Mouse (Mus musculus): Measurements from ENCODE around the gene Rnf43. TPM values are rescaled to one million over a fixed set of nuclear protein-coding genes. Genes with fewer than 3 reads are reported as not detected.

Rnf43 gene
- total and polyA plus RNA-seq, 2 experiments from 2014 or later = 0.56 to 5.0 TPM

- ATAC-seq (ENCODE audit: low FRiP score) (no peak), DNase-seq (ENCODE audit: low spot score) (no peak)
- Histone ChIP-seq H3K4me2 (ENCODE audit: low read depth, low read length, poor library complexity, severe bottlenecking) (no peak overlapping the region), H3K36me3 (ENCODE audit: insufficient read depth, low read length) (no peaks in the 10 kb centered on the region), H3K9ac (replicated peaks; ENCODE audit: low read length, poor library complexity, severe bottlenecking) (no peak overlapping the region), H3K4me1 (ENCODE audit: insufficient read depth, low read length) (no peaks in the 10 kb centered on the region), H3K27ac (ENCODE audit: low read depth, low read length) (no peak overlapping the region), H3K4me3 (ENCODE audit: low read depth, low read length) (no peak overlapping the region), H3K9me3 (ENCODE audit: low read length) (no peaks in the 10 kb centered on the region), H3K27me3 (ENCODE audit: insufficient read depth, low read length) (no peaks in the 10 kb centered on the region)
- TF ChIP-seq CTCF (IDR thresholded peaks at IDR 0.05) = no peak
- 83% methylated on average over 4 of the region's 4 CpGs for WGBS
Observed at GRCm38 (mm10) chr11:87678545-87678944, 16.0 kb downstream of the Rnf43 start.

- Histone ChIP-seq H3K27ac (ENCODE audit: low read depth, low read length) (no peak overlapping the region), H3K27me3 (ENCODE audit: insufficient read depth, low read length) (no peaks in the 10 kb centered on the region), H3K9me3 (ENCODE audit: low read length) (no peaks in the 10 kb centered on the region), H3K9ac (replicated peaks; ENCODE audit: low read length, poor library complexity, severe bottlenecking) (no peak overlapping the region), H3K4me3 (ENCODE audit: low read depth, low read length) (no peak overlapping the region), H3K4me1 (ENCODE audit: insufficient read depth, low read length) (no peaks in the 10 kb centered on the region), H3K4me2 (ENCODE audit: low read depth, low read length, poor library complexity, severe bottlenecking) (no peak overlapping the region), H3K36me3 (ENCODE audit: insufficient read depth, low read length) (no peaks in the 10 kb centered on the region)
- no peak for TF ChIP-seq CTCF (IDR thresholded peaks at IDR 0.05)
- 89% methylated on average over 7 of the region's 7 CpGs for WGBS
- no peak for ATAC-seq (ENCODE audit: low FRiP score)
- no peak for DNase-seq (ENCODE audit: low spot score)
Observed at GRCm38 (mm10) chr11:87678976-87679375, 16.5 kb downstream of the Rnf43 start.

GRCm38 (mm10) chr11:87680786-87681185 lies 18.3 kb downstream of the Rnf43 start:
- Histone ChIP-seq H3K9me3 (ENCODE audit: low read length) (no peaks in the 10 kb centered on the region), H3K9ac (replicated peaks; ENCODE audit: low read length, poor library complexity, severe bottlenecking) (no peak overlapping the region), H3K4me1 (ENCODE audit: insufficient read depth, low read length) (no peaks in the 10 kb centered on the region), H3K27me3 (ENCODE audit: insufficient read depth, low read length) (no peaks in the 10 kb centered on the region), H3K36me3 (ENCODE audit: insufficient read depth, low read length) (no peaks in the 10 kb centered on the region), H3K4me3 (ENCODE audit: low read depth, low read length) (no peak overlapping the region), H3K4me2 (ENCODE audit: low read depth, low read length, poor library complexity, severe bottlenecking) (no peak overlapping the region), H3K27ac (ENCODE audit: low read depth, low read length) (no peak overlapping the region)
- no peak for TF ChIP-seq CTCF (IDR thresholded peaks at IDR 0.05)
- 85% methylated on average over 9 of the region's 9 CpGs for WGBS
- ATAC-seq (ENCODE audit: low FRiP score) = no peak
- DNase-seq (ENCODE audit: low spot score) = no peak

- H3K36me3 ChIP-seq (ENCODE audit: insufficient read depth, low read length) = no peaks in the 10 kb centered on the region
- H3K27ac ChIP-seq (ENCODE audit: low read depth, low read length) = no peak overlapping the region
- no peak overlapping the region for H3K4me3 ChIP-seq (ENCODE audit: low read depth, low read length)
- ATAC-seq (ENCODE audit: low FRiP score) = no peak
- H3K9me3 ChIP-seq (ENCODE audit: low read length) = no peaks in the 10 kb centered on the region
- 80% methylated on average over 12 of the region's 12 CpGs for WGBS
- no peak overlapping the region for H3K9ac ChIP-seq (replicated peaks; ENCODE audit: low read length, poor library complexity, severe bottlenecking)
- no peak for DNase-seq (ENCODE audit: low spot score)
- H3K4me1 ChIP-seq (ENCODE audit: insufficient read depth, low read length) = no peaks in the 10 kb centered on the region
- no peaks in the 10 kb centered on the region for H3K27me3 ChIP-seq (ENCODE audit: insufficient read depth, low read length)
- no peak for TF ChIP-seq CTCF (IDR thresholded peaks at IDR 0.05)
- no peak overlapping the region for H3K4me2 ChIP-seq (ENCODE audit: low read depth, low read length, poor library complexity, severe bottlenecking)
Observed at GRCm38 (mm10) chr11:87682096-87682495, 19.6 kb downstream of the Rnf43 start.

GRCm38 (mm10) chr11:87682838-87683571 lies 20.5 kb downstream of the Rnf43 start:
- no peak for ATAC-seq (ENCODE audit: low FRiP score)
- TF ChIP-seq CTCF (IDR thresholded peaks at IDR 0.05) = no peak
- Histone ChIP-seq H3K27me3 (ENCODE audit: insufficient read depth, low read length) (no peaks in the 10 kb centered on the region), H3K9me3 (ENCODE audit: low read length) (no peaks in the 10 kb centered on the region), H3K4me1 (ENCODE audit: insufficient read depth, low read length) (no peaks in the 10 kb centered on the region), H3K36me3 (ENCODE audit: insufficient read depth, low read length) (no peaks in the 10 kb centered on the region), H3K4me3 (ENCODE audit: low read depth, low read length) (no peak overlapping the region), H3K9ac (replicated peaks; ENCODE audit: low read length, poor library complexity, severe bottlenecking) (no peak overlapping the region), H3K4me2 (ENCODE audit: low read depth, low read length, poor library complexity, severe bottlenecking) (no peak overlapping the region), H3K27ac (ENCODE audit: low read depth, low read length) (no peak overlapping the region)
- no peak for DNase-seq (ENCODE audit: low spot score)
- WGBS = 41% methylated on average over 13 of the region's 13 CpGs

GRCm38 (mm10) chr11:87686407-87686806 lies 23.9 kb downstream of the Rnf43 start:
- no peak for TF ChIP-seq CTCF (IDR thresholded peaks at IDR 0.05)
- Histone ChIP-seq H3K27ac (ENCODE audit: low read depth, low read length) (peak overlapping the region; percentile 6; the same call in 1 of the 2 replicates), H3K27me3 (ENCODE audit: insufficient read depth, low read length) (no peaks in the 10 kb centered on the region), H3K4me1 (ENCODE audit: insufficient read depth, low read length) (0 out of 2 replicates have a peak, but pooled peaks cover 5% of the 10 kb centered on the region), H3K36me3 (ENCODE audit: insufficient read depth, low read length) (no peaks in the 10 kb centered on the region), H3K4me2 (ENCODE audit: low read depth, low read length, poor library complexity, severe bottlenecking) (no peak overlapping the region), H3K9ac (replicated peaks; ENCODE audit: low read length, poor library complexity, severe bottlenecking) (peak overlapping the region; percentile 36; the same call in 1 of the 2 replicates), H3K9me3 (ENCODE audit: low read length) (no peaks in the 10 kb centered on the region), H3K4me3 (ENCODE audit: low read depth, low read length) (no peak overlapping the region)
- 51% methylated on average over 7 of the region's 7 CpGs for WGBS
- ATAC-seq (ENCODE audit: low FRiP score) (no peak), DNase-seq (ENCODE audit: low spot score) (no peak)

All from midbrain, postnatal 0 days (tissue).